Mouse (Mus musculus) heart, postnatal 0 days (tissue): Measurements from ENCODE around the gene Lpar1.

ENCODE experiments used
- CTCF ChIP-seq: IDR thresholded peaks from 2 replicates; pipeline ENCODE4 v1.5.1; 2016; ENCODE audit warnings: antibody characterized with exemption, control low read depth, low read depth
- EP300 ChIP-seq: IDR thresholded peaks from 2 replicates; pipeline ENCODE4 v1.6.1; 2016; ENCODE audit warnings: antibody characterized with exemption, low read depth

GRCm38 (mm10) chr4:58491742-58492141, 62.0 kb downstream of the Lpar1 start:
- TF ChIP-seq EP300 (no peak), CTCF (no peak)
